Mouse (Mus musculus): ENCODE measurements at regions not wholly inside any gene's neighbourhood (a gene's known extent, or its start where the extent isn't known, plus 50 kb on each side); places are given as distances from the start of the nearest gene placed in this dataset.

GRCm38 (mm10) chr1:119322279-119322995 is 99.6 kb downstream of the Inhbb start:
- Histone ChIP-seq H3K27ac (ENCODE audit: insufficient read depth, low read depth, low read length, poor library complexity, severe bottlenecking) (no peak overlapping the region), H3K4me1 (ENCODE audit: control insufficient read depth in 2 of 2, insufficient read depth in 2 of 2, low read length in 2 of 2, poor library complexity in 1 of 2) (no peaks in the 10 kb centered on the region), H3K36me3 (ENCODE audit: control insufficient read depth, insufficient read depth, low read length, poor library complexity, severe bottlenecking) (no peaks in the 10 kb centered on the region), H3K9me3 (ENCODE audit: control insufficient read depth, insufficient read depth, low read depth, low read length) (no peaks in the 10 kb centered on the region), H3K4me3 (ENCODE audit: insufficient read depth in 1 of 2, low read depth in 1 of 2, low read length in 2 of 2, poor library complexity in 1 of 2, severe bottlenecking in 1 of 2) (no peak overlapping the region), H3K9ac (ENCODE audit: insufficient read depth, low read depth, low read length, poor library complexity, severe bottlenecking) (no peak overlapping the region)
- in situ Hi-C loops (cut with MboI; ENCODE audit: low sequenced_read_pairs in 2 of 2, unreplicated experiment in 2 of 2): no loop called here
- no peak for TF ChIP-seq ZC3H11A (IDR thresholded peaks at IDR 0.05; ENCODE audit: borderline replicate concordance, low read depth, low read length)
- TF ChIP-seq MAFK (IDR thresholded peaks at IDR 0.05; ENCODE audit: insufficient read depth, low read depth, low read length): no peak
- no peak for TF ChIP-seq CHD2 (IDR thresholded peaks at IDR 0.05; ENCODE audit: low read depth, low read length)
- no peak for TF ChIP-seq ZNF384 (IDR thresholded peaks at IDR 0.05; ENCODE audit: low read depth, low read length)
- TF ChIP-seq HCFC1 (IDR thresholded peaks at IDR 0.05; ENCODE audit: borderline replicate concordance, insufficient read depth, low read length): no peak
- DNase-seq (ENCODE audit: low read depth, low spot score): no peak

GRCm38 (mm10) chr1:119321799-119322198 is 100.2 kb downstream of the Inhbb start:
- Histone ChIP-seq H3K27ac (ENCODE audit: insufficient read depth, low read depth, low read length, poor library complexity, severe bottlenecking) (no peak overlapping the region), H3K4me1 (ENCODE audit: control insufficient read depth in 2 of 2, insufficient read depth in 2 of 2, low read length in 2 of 2, poor library complexity in 1 of 2) (no peaks in the 10 kb centered on the region), H3K36me3 (ENCODE audit: control insufficient read depth, insufficient read depth, low read length, poor library complexity, severe bottlenecking) (no peaks in the 10 kb centered on the region), H3K9ac (ENCODE audit: insufficient read depth, low read depth, low read length, poor library complexity, severe bottlenecking) (no peak overlapping the region), H3K4me3 (ENCODE audit: insufficient read depth in 1 of 2, low read depth in 1 of 2, low read length in 2 of 2, poor library complexity in 1 of 2, severe bottlenecking in 1 of 2) (no peak overlapping the region), H3K9me3 (ENCODE audit: control insufficient read depth, insufficient read depth, low read depth, low read length) (no peaks in the 10 kb centered on the region)
- TF ChIP-seq MAFK (IDR thresholded peaks at IDR 0.05; ENCODE audit: insufficient read depth, low read depth, low read length) (no peak), HCFC1 (IDR thresholded peaks at IDR 0.05; ENCODE audit: borderline replicate concordance, insufficient read depth, low read length) (no peak), CHD2 (IDR thresholded peaks at IDR 0.05; ENCODE audit: low read depth, low read length) (no peak), ZNF384 (IDR thresholded peaks at IDR 0.05; ENCODE audit: low read depth, low read length) (no peak), ZC3H11A (IDR thresholded peaks at IDR 0.05; ENCODE audit: borderline replicate concordance, low read depth, low read length) (no peak)
- in situ Hi-C loops (cut with MboI; ENCODE audit: low sequenced_read_pairs in 2 of 2, unreplicated experiment in 2 of 2): no loop called here
- DNase-seq (ENCODE audit: low read depth, low spot score): no peak

- in situ Hi-C loops (cut with MboI; ENCODE audit: low sequenced_read_pairs in 2 of 2, unreplicated experiment in 2 of 2): no loop called here
Measured at GRCm38 (mm10) chr1:119317006-119317405, 105.0 kb downstream of the Inhbb start.

GRCm38 (mm10) chr1:119308719-119309365 is 113.2 kb downstream of the Inhbb start:
- Histone ChIP-seq H3K4me1 (ENCODE audit: control insufficient read depth in 2 of 2, insufficient read depth in 2 of 2, low read length in 2 of 2, poor library complexity in 1 of 2) (peaks cover 8 to 20% of the 10 kb centered on the region in 2 experiments), H3K4me3 (ENCODE audit: insufficient read depth in 1 of 2, low read depth in 1 of 2, low read length in 2 of 2, poor library complexity in 1 of 2, severe bottlenecking in 1 of 2) (no peak overlapping the region), H3K36me3 (ENCODE audit: control insufficient read depth, insufficient read depth, low read length, poor library complexity, severe bottlenecking) (no peaks in the 10 kb centered on the region), H3K9ac (ENCODE audit: insufficient read depth, low read depth, low read length, poor library complexity, severe bottlenecking) (no peak overlapping the region), H3K9me3 (ENCODE audit: control insufficient read depth, insufficient read depth, low read depth, low read length) (no peaks in the 10 kb centered on the region), H3K27ac (ENCODE audit: insufficient read depth, low read depth, low read length, poor library complexity, severe bottlenecking) (no peak overlapping the region)
- no peak for DNase-seq (ENCODE audit: low read depth, low spot score)
- in situ Hi-C loops (cut with MboI; ENCODE audit: low sequenced_read_pairs in 2 of 2, unreplicated experiment in 2 of 2): no loop called here
- TF ChIP-seq ZC3H11A (IDR thresholded peaks at IDR 0.05; ENCODE audit: borderline replicate concordance, low read depth, low read length) (no peak), MAFK (IDR thresholded peaks at IDR 0.05; ENCODE audit: insufficient read depth, low read depth, low read length) (no peak), CHD2 (IDR thresholded peaks at IDR 0.05; ENCODE audit: low read depth, low read length) (no peak), ZNF384 (IDR thresholded peaks at IDR 0.05; ENCODE audit: low read depth, low read length) (no peak), HCFC1 (IDR thresholded peaks at IDR 0.05; ENCODE audit: borderline replicate concordance, insufficient read depth, low read length) (no peak)

More at GRCm38 (mm10) chr1:119317006-119317405, 105.0 kb downstream of the Inhbb start:
- DNase-seq (ENCODE audit: low read depth, low spot score): no peak
- TF ChIP-seq HCFC1 (IDR thresholded peaks at IDR 0.05; ENCODE audit: borderline replicate concordance, insufficient read depth, low read length): no peak
- no peak for TF ChIP-seq ZNF384 (IDR thresholded peaks at IDR 0.05; ENCODE audit: low read depth, low read length)
- Histone ChIP-seq H3K4me1 (ENCODE audit: control insufficient read depth in 2 of 2, insufficient read depth in 2 of 2, low read length in 2 of 2, poor library complexity in 1 of 2) (peaks cover 2% of the 10 kb centered on the region in 2 experiments; a peak in 1 of 4 replicates), H3K9ac (ENCODE audit: insufficient read depth, low read depth, low read length, poor library complexity, severe bottlenecking) (no peak overlapping the region), H3K36me3 (ENCODE audit: control insufficient read depth, insufficient read depth, low read length, poor library complexity, severe bottlenecking) (no peaks in the 10 kb centered on the region), H3K9me3 (ENCODE audit: control insufficient read depth, insufficient read depth, low read depth, low read length) (no peaks in the 10 kb centered on the region), H3K4me3 (ENCODE audit: insufficient read depth in 1 of 2, low read depth in 1 of 2, low read length in 2 of 2, poor library complexity in 1 of 2, severe bottlenecking in 1 of 2) (no peak overlapping the region), H3K27ac (ENCODE audit: insufficient read depth, low read depth, low read length, poor library complexity, severe bottlenecking) (no peak overlapping the region)
